Mouse (Mus musculus) heart, adult 2 months (tissue): ENCODE measurements at regions not wholly inside any gene's neighbourhood (a gene's known extent, or its start where the extent isn't known, plus 50 kb on each side); places are given as distances from the start of the nearest gene placed in this dataset.

Source experiments
- CTCF ChIP-seq: fragments of 200-600 bp; IDR thresholded peaks from 2 replicates; pipeline ENCODE4 v1.8.1; 2022; ENCODE audit warnings: antibody characterized with exemption, mild to moderate bottlenecking, moderate library complexity
- EP300 ChIP-seq: fragments of 200-500 bp; IDR thresholded peaks from 2 replicates; pipeline ENCODE4 v1.6.1; 2011; ENCODE audit warnings: low read depth, low read length, control low read depth; ENCODE audit not compliant: insufficient read depth
- POLR2A ChIP-seq: fragments of 200-500 bp; IDR thresholded peaks from 2 replicates; pipeline ENCODE4 v1.6.1; 2011; ENCODE audit warnings: mild to moderate bottlenecking, low read depth, low read length, control low read depth; ENCODE audit not compliant: insufficient read depth

- TF ChIP-seq CTCF, result no peak
- no peak for TF ChIP-seq EP300
- TF ChIP-seq POLR2A, result no peak
These were observed 82.3 kb upstream of the Actrt2 start for GRCm38 (mm10) chr4:154749996-154750395.
